Mouse (Mus musculus) thymus, postnatal 25 days (tissue): ENCODE results near the gene Krt83.

ENCODE experiments used
- DNase-seq: peaks from one replicate; pipeline ENCODE4 v3.0.0; 2022

Gene Krt83

DNA sequence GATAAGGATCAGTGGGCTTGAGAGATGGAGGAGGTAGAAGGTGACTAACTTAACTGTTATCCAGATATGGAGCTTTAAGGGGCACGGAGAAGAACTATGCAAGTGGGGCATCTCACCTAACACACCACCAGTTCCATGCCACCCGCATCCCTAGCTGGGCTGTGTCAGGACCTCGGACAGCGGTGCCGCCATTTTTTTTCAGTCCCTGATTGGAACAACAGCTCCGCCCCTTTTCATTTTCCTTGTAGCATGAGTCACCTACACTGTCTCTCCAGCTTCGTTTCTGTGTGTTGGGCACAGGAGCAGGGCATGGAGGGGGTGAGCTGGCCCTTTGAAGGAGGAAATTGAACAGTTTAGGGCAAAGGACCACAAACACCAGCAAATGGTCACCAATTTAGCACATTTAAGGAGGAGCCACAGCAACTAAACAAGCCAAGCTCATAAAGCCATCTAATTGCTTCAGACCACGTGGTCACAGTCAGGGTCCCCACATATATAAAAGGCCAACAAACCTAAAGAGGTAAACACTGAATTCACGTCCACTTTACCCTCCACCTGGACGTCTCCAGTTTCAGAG lies 18.3 kb downstream of the Krt83 start, which contains the start of gene Krt86:
Gene Krt86, plus strand, starts transcription at position 527 of the 577 bp plus-strand sequence.
- DNase-seq: no peak

DNA sequence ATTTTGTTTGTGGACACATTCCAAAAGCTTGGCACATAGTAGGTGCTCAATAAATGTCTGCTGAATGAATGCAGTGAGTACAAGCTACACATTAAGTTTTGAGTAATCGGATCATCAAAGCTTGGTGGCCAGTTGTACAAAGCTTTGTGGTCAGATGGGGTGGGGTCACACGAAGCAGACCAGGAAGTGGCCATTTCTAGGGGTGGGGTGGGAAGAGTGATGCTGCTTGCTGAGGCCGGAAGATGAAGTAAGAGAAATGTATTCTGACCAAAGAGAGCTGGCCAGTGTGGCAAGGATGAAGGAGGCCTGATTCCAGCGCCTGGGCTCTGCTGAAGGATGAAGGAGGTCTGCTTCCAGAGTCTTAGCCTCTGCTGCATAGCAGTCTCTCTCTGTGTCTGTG lies 22.2 kb downstream of the Krt83 start:
- DNase-seq: no peak

DNA sequence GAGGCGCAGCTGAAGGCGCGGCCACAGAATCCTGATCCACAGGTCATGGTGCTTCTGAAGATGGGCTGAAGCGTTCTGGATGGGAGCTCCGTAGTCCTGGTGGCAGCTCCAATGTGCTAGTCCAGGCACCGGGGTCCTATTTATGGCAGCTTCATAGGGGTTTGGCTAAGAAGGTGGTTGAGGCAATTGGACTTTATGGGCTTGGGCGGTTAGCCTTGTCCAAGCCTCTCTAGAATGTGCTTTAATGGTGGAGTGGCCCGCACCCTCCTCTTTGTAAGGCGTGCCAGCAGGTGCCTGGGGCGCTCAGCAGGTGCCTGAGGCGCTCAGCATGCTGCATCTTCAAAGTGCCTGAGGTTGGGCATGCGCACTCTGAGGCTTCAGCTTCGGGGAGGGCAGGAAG lies 27.7 kb downstream of the Krt83 start, which contains the start of gene Krt81:
Gene Krt81, minus strand, starts transcription at position 101 of the 400 bp plus-strand sequence.
- DNase-seq: no peak

DNA sequence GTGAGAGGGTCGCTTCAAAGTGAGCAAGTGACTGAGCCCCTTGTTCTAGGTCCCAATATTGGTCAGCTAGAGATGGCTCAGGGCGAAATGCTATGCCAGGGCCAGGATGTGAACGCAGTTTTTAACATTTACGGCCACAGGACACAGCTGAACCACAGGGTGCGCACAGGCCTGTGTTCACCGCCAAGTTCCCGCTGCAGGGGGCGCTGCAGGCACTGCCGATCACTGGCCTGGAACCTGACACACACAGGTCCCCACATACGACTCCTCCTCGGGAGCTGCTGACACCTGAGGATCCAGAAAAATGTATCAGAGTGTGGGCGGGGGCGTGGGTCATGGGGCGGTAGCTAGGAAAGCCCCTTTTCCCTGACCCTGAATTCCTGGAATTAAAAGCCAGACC lies 32.0 kb downstream of the Krt83 start:
- DNase-seq: no peak

DNA sequence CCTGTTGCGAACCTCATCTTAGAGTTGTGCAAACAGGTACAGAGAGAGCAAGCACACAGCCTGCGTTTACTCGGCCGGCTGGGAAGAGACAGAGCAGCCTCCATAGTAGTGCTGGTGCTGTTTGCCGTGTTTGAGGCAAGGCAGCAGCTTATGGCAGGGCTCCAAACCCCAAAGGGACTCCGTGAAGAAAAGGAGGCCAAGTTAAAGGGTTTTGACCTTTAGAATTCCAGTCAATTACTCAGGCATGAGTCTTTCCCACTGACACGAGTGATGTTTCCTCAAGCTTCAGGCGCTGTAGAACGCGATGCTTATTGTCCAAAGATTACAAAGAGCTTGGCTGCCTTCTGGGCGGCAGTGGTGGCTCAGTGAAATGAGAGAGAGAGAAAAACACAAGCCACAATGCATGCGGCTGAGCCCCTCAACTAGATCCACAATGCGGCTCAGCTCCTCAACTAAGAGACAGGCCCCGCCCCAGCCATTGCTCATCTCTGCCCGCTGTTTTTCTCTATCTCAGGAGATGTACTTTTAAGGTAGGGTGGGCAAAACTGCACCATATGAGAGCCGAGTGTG lies 32.9 kb downstream of the Krt83 start:
- DNase-seq: no peak

DNA sequence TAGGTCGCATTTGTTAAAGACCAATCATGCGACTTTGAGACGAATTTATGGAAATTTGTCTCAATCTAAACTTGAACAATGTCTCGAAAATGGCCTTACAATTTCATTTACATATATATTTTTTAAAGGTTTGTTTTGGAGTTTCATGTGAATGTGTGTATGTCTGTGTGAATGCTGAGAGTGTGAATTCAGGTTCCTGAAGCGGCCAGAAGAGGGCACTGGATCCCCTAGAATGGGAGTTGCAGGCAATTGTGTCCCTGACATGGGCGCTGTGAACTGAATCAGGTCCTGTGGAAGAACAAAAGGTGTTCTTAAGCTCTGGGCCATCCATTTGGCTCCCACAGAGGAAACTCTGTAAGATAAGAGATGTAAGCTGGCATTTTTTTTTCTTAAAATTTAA lies 35.4 kb downstream of the Krt83 start:
- DNase-seq: no peak

DNA sequence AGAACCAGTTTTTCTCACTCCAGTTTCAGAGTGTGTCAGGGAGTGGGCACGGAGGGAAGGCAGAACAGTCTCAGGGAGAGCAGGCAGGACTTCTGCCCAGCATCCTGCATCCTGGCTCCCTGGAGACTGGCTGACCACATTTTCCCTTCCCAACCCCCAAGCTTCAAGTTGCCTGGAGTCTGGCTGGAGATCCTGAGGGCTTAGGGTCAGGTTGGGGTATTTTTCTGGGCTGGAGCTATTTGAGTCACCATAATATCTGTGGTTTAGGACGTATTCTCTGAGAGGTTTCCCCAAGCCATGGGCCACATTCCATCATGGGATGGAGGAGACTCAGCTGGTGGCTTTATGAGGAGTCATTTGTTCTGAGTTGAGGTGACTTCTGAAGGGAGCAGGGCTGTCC lies 36.0 kb downstream of the Krt83 start:
- DNase-seq: no peak

DNA sequence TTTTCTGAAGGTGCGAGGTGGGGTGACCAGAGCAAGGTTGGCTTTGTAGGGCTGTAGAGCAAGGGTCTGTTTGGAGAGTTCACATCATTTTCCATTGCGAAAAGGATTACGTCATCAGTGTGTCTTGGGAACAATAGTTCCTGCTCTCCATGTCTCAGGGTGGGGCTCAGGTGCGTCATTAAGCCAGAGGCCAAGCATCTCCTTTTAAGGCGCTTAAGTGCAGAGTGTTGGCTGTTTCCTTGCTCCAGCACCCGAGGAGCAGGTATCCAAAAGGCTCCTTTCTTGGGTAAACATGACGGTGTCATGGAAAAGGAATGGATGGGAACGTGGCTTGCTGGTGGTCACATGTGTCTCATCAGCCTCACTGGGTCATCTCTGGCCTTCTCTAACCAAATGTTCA lies 36.5 kb downstream of the Krt83 start:
- DNase-seq: no peak

DNA sequence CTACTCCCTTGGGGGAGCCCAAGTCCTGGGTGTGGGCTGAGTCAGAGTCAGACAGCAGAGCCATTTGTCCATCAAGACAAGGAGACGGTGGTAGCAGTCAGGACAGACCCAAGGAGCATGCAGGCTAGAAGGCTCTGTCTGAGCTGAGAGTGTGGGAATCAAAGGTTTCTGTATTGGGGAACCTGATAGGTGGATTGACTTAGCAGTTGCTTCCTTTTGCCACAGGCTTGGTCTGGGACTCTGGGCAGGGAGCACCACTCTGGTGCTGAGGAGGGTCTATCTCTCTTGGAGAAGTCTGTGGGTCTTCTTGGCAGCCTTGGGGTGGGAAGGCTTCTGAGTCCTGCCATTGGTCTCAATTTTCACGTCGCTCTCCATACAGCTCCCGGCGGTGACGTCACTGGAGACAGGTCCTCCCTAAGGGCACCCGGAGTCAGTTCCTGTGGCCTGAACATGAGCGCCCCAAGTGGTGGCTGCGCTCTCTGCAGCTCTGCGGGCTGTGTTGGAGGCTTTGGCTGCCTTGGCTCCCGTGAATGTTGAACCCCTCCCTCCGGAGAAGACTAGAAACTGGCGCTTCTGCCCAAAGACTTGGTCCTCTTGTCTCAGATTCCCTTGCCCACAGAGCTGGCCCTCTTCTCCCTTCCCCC lies 38.1 kb downstream of the Krt83 start:
- peak; percentile 70 for DNase-seq

DNA sequence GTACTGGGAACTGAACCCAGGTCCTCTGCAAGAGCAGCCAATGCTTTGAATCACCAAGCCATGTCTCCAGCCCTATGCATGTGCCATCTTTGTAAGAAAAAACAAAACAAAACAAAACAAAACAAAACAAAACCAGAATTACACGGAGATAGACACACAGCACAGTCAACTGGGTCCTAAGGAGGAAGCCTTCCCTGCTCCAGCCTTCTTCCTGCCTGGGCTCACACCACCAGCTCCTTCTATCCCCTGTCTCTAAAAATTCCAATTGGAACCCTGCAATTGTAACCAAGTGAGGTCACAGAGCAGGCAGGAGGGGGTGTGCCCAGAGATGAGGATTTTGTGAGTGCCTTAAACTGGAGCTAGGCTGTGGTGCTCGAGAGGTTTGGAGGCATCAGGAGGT lies 43.9 kb downstream of the Krt83 start, which contains the start of gene Krt88:
Gene Krt88, plus strand, starts transcription at position 301 of the 400 bp plus-strand sequence.
- DNase-seq: no peak

DNA sequence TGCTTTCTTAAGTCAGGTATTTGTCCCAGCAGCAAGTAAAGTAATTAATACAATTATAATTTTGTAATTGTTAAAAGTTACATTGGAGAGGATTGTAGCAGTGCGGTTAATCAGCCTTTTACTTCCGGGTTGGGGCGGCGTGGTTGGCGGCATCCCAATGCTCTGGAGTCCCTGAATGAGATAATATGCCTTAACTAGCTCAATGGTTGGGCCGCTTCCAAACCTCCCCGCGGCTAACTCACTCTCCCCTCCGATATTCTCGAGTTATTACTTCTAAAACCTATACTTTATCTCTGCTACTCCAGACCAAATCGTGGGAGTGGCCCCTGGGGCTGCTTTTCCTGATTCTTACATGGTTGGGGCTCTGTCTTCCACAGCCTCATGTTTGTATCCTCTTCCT lies 44.7 kb downstream of the Krt83 start:
- DNase-seq: no peak

DNA sequence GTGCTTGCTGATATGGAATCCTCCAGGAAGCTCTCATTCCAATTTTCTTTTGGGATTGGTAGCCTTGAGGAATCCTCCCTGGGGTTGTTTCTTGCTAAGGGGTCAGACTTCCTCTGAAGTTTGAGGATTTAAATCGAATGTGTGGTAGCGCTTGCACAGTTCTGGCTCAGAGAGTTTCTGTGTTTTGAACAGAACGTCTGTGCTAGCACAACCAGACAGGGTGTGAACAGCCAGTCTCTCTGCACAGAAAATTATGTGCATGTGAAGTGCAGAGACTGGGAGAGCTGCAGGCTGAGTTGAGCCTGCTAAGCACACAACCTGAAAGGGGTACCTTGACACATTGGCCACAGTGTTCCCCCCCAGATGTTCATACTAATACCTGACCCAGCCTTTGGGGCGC lies 50.5 kb downstream of the Krt83 start:
- no peak for DNase-seq

DNA sequence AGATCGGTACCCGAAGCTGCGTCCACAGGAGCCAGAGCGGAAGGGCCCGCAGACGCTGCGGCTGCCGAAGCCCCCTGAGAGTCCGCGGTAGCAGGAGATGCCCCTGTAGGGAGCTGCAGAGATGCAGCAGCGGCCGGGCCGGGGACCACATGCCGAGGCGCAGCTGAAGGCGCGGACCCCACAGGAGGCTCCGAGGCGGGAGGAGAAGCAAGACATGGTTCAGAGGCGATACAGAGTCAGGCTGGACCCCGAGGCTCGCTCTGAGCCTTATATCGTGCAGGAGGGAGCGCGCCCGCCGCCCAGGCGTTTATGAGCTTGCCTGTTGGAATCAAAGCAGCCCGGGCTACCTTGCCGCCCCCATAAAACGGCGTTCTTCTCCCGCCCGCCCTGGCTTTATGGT lies 52.8 kb downstream of the Krt83 start, which contains the start of gene Krt87:
Gene Krt87, minus strand, starts transcription at position 250 of the 400 bp plus-strand sequence.
- DNase-seq: no peak

DNA sequence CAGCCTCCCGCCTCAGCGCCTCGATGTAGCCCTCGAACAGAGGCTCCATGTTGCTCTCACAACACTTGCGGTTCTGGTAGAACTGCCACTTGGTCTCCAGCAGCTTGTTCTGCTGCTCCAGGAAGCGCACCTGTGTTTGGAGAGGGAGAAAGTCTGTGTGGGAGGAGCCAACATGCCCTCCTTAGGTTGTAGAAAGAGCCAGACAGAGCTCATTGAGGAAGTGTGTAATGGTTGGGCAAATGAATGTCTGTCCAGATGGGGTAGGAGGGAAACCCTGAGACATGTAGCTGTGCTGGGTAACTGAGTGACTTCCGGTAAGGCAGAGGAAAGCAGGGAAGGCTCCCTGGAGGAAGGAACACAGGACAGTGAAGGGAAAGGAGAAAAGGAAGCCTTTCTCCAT lies 54.7 kb downstream of the Krt83 start:
- no peak for DNase-seq
